Mouse (Mus musculus): ENCODE measurements around the gene Slc25a15.
A peak's percentile ranks its signal among the peaks of the same experiment; 100 is the strongest.

Slc25a15 gene

DNA sequence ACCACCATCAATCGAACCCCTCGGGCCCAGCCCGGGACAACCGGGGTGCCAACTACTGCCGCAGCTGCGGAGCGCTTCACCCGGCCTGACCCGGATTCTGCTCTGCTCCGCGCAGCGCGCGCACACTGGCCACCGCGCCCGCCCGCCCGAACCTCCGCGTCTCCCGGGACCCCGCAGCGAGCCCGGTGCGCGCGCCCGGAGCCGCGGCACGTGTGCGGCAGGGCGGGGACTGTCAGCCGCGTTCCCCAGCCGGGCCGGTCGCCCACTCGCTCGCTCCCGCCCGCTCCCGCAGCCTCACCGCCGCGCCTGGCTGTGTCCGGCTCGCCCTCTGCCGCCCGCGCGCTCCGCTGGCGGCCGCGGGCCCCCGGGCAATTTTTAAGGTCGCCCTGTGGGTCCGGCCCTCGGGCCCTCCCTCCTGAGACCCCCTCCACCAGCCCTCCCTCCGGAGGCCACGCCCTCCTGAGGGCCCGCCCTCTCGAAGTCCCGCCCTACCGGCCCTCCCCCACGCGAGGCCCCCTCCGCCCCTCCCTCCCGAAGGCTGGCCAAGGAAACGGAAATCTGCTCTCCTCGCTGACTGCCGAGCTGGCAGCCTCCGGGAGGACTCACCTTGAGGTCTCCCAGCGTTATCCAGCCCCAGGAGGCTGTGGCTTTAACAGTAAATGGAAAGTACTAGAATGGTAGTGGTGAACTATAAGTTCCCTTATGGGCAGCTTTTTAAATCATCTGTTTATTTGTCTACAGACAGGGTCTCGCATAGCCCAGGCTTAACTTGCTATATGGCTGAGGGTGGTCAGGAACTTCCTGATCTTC, at the start of gene Slc25a15:
Gene Slc25a15, minus strand, starts transcription at position 456 of the 810 bp plus-strand sequence.
- peak; percentile 89 for DNase-seq (ENCODE audit: low read depth, low spot score)

DNA sequence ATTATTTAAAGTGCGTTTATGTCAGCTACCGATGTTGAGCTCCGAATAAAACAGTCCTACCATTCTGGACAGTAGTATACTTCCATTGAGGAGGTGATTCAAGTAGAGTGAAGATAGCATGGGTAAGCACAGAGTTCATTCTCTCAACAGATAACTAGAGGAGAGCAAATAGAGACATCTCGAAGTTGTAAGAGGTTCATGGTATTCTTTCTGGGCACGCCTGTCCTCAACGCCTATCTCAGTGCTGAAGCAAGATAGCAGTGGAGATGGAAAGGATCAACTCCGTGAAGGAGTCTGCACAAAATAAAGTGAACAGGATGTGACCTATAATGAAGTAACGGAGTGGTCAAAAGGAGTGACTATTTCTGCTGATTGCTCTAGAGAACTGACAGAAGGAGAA, 13.6 kb upstream of the Slc25a15 start:
- no peak for DNase-seq (ENCODE audit: low read depth, low spot score)

DNA sequence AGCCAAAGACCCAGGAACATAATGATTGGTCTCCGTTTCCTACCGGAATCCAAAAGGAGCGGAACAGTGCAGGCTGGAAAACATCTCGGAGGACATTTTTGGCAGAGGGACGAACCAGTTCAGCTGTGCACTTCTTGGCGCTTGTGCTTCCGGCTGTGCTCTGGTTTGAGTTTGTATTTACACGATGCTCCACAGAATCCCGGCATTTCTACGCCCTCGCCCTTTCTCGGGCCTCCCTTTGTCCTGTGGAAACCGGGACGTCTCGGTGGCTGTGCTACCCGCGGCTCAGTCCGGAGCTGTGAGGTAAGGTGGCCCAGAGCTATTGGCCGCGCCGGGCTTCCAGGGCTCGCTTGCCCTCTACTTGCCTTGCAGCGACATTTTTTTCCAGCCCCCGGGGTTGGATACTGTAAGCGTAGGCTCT, 12.9 kb upstream of the Slc25a15 start, which contains the start of gene Mrps31:
Gene Mrps31, plus strand, starts transcription at position 80 of the 421 bp plus-strand sequence.
- DNase-seq (ENCODE audit: low read depth, low spot score) = peak; percentile 91

DNA sequence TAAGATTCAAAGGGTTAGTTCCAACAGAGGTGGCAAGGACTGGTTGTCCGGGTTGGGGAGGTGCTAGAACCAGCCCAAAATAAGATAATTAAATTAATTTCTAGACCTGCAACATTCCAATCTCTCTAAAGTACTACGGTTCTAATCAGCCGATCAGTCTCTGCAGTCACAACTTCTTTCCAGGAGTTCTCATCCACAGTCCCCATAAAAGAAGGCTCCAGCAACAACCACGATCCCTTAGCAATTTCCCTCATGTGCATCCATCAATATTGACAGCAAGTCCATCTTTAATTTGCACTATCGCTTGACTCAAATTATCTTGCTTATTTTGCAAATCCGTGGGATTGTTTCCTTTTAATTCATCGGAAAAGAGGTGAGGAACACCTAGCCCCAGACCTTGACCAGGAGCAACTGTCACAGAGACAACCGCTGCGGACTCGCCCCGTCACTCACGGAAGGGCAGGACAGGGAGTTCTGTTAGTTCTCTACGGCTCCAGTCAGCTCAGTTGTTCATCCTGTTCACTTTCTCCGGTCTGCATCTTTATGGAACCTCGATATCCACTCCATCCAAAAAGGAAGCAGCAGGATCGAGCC, 12.4 kb upstream of the Slc25a15 start:
- no peak for DNase-seq (ENCODE audit: low read depth, low spot score)

DNA sequence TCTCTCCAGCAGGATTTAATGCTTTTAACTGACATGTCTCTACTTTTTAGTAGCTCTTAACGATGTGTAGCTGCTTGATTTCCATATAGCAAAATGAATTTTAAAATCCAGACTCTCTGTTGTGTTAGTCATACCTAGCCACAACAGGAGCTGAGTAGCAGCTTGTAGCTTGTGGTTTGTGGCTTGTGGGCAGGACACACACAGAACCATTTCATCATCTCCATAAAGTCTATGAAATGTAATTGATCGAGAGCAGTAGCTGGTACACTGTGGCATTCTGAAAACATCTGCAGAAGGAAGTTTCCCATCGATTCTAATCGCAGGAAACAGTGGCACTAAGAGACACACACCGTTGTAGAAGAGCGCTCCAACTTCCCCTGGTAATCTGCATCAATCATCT, 7.3 kb upstream of the Slc25a15 start:
- no peak for DNase-seq (ENCODE audit: low read depth, low spot score)

GRCm38 (mm10) chr8:22403235-22403634, 4.8 kb upstream of the Slc25a15 start:
- DNase-seq (ENCODE audit: low read depth, low spot score) = no peak

DNA sequence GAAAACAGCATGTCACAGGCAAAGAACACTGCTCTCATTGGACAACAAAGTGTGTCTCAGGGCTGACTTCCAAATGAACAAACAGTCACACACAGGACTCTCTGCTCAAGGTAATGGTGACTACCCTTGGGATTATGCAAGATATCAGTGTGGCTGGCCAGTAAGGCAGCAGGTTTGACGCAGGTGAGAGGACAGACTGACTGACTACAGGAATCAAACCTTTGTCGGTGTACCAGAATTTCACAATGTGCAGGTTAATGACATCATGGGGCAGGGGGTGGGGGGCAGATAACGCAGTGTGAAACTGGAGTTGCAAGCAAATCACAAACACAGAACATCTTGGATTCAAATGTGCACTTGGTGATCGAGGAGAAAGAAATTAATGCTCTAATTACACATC, 2.2 kb upstream of the Slc25a15 start:
- DNase-seq (ENCODE audit: low read depth, low spot score) = no peak

GRCm38 (mm10) chr8:22399285-22399880, 986 bp upstream of the Slc25a15 start:
- DNase-seq (ENCODE audit: low read depth, low spot score) = no peak

DNA sequence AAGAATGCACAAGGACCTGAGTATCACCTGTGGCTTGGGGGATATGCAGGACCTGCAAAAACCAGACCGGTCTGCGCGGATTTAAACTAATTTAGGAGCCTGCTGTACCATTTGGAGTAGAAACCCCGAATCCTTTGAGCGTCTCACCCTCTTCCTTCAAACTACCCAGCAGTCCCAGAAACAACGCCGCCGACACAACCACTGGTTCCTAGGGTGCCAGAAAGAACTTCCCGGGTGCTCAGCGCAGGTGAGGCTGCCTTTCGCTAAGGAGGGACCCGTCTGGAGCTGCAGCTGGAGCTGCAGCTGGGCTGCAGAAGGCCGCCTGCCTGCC, 621 bp downstream of the Slc25a15 start:
- DNase-seq (ENCODE audit: low read depth, low spot score) = peak; percentile 16

DNA sequence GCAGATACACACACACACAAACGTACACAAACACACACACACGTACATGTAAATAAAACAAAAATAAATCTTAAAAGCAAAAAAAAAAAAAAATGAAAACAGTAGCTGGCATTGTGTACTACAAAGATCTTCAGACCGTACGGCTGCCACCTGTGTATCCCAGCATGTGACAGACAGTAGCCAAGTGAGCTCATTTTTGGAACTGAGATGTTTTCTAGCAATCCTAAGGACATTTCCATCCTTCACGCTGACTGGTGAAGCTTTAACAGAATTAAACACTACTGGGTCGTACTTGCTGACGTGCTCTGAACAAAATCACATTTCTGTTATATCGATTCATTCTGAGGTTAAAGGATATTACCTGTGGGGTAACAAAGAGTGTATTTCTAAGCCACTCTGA, 3.1 kb downstream of the Slc25a15 start:
- DNase-seq (ENCODE audit: low read depth, low spot score) = no peak

DNA sequence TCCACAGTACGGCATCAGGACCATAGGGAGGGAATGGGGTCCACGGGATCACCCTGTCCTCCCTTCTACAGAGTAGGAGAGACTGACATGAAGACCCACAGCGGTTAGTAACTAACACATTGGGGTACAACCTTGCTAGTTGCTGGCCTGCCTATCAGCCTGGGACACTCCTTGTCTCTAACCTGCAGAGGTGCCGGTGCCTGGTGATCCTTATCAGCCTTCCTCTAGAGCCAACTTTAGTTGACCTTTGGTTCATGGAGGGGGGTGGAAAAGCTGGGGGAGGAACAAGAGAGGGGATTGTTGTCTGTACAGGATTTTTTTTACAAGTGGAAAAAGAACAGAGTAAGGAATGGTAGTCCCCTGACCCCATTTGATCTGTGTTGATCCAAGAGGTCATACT, 3.9 kb downstream of the Slc25a15 start:
- DNase-seq (ENCODE audit: low read depth, low spot score) = no peak

DNA sequence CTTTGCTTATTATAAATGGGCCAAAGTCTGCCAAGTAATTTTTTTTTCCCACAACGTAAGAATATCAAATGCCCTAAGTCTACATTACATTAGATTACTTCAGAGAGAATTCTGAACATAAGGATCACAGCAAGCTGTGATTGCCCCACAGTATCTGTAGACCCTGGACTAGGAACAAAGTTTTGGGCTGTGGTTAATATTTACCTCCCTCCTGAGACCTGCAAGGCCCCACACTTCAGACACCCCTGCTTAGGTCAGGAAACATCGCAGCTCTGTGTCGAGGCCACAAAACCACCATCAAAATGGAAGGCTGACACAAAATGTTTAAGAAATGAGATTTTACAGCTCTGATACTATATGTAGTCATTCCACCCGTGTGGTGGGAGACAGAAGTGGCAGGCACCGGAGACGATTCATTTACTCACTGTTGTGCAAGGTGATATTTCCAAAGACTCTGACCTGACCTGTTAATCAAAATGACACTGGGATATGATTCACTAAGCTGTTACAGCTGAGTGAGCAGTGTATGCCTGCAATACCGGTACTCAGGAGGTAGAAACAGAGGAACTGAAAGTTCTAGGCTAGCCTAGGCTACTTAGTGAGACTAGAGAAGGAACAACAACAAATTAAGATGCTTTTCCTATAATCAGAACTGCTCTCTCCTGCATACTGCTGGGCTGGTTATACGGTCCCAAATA, 7.5 kb downstream of the Slc25a15 start:
- DNase-seq (ENCODE audit: low read depth, low spot score) = no peak

DNA sequence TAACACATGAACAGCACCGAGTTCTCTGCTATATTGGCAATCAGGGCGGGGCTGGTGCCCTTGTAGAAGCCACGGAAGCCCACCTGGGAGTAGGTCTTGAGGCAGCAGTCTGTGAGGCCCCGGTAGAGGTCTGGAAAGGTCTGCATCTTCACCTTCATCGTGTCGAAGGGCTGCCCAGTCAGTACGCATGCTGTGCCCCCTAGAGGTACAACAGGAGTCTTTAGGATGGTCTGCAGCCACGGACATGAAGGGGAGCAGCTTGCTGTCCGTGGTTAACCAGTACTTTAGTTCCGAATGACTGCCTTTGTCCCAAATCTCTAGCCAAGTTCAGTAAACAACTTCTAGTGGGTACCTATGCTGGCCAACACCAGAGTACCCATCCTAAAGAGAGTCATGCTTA, 8.5 kb downstream of the Slc25a15 start:
- DNase-seq (ENCODE audit: low read depth, low spot score) = no peak

DNA sequence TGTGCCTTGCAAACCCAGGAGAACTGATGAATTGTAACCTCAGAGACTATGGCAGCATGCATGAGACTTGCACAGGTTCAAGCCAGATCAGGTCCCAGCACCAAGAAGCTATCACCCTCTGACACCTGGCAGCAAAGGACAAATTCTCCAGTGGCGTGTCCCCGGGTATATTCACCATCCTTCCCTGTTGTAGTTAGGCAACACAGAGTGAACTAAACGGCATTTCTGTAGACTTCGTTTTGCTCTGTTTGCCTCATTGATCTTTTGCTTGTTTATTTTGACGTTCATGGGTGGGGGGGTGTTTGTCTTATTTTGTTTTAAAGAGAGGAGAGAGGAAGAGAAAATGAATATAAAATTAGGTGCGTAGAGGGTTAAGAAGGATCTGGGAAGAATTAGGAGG, 13.2 kb downstream of the Slc25a15 start:
- no peak for DNase-seq (ENCODE audit: low read depth, low spot score)

DNA sequence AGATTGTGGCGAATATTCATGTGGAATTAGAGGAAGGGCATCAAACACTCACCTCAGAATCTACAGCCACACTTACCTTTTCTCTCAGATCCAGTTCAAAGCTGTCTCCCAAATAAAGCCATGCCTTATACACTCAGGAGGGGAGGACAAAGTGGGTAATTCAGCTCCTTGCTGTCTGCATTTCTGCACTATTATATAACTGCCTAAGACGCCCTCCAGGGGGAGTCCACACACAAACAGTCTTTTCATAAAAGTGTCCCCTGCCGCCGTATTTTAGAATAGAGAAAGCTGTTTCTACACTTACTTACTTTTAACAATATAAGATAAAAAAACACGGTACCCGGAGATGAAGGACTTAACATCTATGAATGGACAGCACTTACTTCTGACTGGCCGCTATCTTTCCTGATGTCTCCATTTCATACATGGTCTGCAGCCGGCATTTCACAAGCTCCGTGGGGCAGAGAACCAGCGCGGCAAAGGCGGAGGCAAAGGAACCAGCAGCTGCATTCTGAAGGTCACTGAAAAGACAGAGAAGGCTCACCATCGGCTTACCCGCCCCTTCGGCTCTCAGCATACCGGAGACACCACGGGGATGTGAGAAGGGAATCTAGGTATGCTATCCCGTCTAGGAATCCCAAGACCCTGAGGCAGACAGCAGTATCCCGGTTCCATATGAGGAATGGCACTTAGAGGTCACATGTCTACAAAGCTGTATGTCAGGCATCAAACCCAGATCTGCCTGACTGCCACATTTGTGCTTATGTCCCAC, 15.4 kb downstream of the Slc25a15 start:
- DNase-seq (ENCODE audit: low read depth, low spot score) = no peak

DNA sequence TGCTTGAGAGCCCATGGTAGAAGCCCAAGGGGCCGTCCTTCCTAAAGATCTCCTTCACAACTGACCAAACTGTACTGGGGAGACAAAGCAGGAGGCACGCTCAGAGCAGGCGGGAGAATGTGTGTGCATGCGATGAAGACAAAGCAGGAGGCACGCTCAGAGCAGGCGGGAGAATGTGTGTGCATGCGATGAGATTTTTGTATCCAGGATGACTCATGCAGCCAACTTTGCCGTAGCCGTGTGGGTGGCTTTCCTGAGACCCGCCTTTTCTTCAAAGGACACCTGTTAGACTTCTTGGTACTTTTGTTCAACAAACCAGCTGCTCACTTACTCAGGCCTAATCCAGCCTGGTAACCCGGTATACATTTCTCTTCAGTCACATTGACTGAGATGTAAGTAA, 17.5 kb downstream of the Slc25a15 start:
- DNase-seq (ENCODE audit: low read depth, low spot score) = no peak

- DNase-seq (ENCODE audit: low read depth, low spot score) = peak; percentile 36
Measured at GRCm38 (mm10) chr8:22376903-22377302, 21.5 kb downstream of the Slc25a15 start.

GRCm38 (mm10) chr8:22376311-22376710, 22.1 kb downstream of the Slc25a15 start:
- DNase-seq (ENCODE audit: low read depth, low spot score) = no peak

GRCm38 (mm10) chr8:22359882-22360281, 38.5 kb downstream of the Slc25a15 start:
- DNase-seq (ENCODE audit: low read depth, low spot score) = no peak

DNA sequence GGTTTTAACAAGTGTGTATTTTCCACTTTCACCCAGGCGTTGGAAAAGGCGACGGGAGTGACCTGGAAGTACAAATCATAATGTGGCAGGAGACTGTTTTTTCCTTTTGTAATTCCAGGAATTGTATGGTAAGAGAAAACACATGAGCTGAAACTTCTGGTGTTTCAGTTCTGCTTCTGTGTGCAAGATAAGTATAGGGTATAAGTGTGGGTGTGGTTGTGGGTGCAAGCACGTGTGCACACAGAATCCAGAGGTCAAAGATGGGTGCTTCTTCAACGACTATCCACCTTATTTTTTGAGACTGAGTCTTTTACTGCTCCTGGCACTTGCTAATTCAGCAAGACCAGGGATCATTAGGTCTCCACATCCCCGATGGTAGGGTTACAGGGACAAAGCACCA, 39.0 kb downstream of the Slc25a15 start:
- DNase-seq (ENCODE audit: low read depth, low spot score) = no peak

DNA sequence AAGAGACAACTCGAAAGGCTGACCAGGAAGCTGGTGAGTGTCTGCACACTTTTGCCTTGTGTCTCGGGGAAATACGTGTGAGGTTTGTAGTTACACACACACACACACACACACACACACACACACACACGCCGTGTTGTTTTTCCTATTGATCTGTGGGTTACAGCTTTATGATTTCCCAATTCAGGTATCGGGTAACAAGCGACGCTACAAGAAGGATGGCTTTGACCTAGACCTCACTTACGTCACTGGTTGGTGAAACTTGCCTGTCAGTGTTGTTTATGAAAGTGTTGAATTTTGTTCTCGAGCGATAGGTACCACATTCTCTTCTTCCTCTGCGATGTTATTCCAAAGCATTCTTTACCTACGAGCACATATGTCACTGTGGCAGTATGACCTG, 63.0 kb downstream of the Slc25a15 start:
- no peak for DNase-seq (ENCODE audit: low read depth, low spot score)

Data from forelimb bud, embryonic 11.5 days (tissue).